ENCODE assay signal across 11 mouse cellular contexts in genomic region chr16:22615805-22616204, GRCm38 (mm10).
"Had no signal": no experiment of that assay in that cellular context is flagged by ENCODE, and none has a peak within 500 bp of the region (broad histone marks: within the 10 kb centered on the region; RNA-seq: fewer than 3 reads in every experiment).

No protein-coding gene starts in this region.

- ATAC-seq: intestine, embryonic 16.5 days; midbrain, embryonic 15.5 days had no signal

- H3K4me2 ChIP-seq: kidney, embryonic 15.5 days; limb, embryonic 15.5 days; midbrain, embryonic 15.5 days had no signal

- DNase-seq: kidney, adult 2 months; kidney, postnatal 14 days; lung, adult 18-20 months; thymus, postnatal 4 days had no signal

- H3K9ac ChIP-seq: kidney, embryonic 15.5 days; limb, embryonic 15.5 days; midbrain, embryonic 15.5 days had no signal

- H3K4me1 ChIP-seq: kidney, embryonic 15.5 days; limb, embryonic 15.5 days; midbrain, embryonic 10.5 days had no signal

- H3K27ac ChIP-seq: kidney, embryonic 15.5 days; left cerebral cortex, adult 2 months; limb, embryonic 15.5 days; midbrain, embryonic 10.5 days; midbrain, embryonic 15.5 days; stomach, postnatal 0 days had no signal

- H3K4me3 ChIP-seq: kidney, embryonic 15.5 days; left cerebral cortex, adult 2 months; limb, embryonic 15.5 days; midbrain, embryonic 10.5 days; midbrain, embryonic 15.5 days had no signal

- H3K9me3 ChIP-seq: kidney, embryonic 15.5 days; limb, embryonic 15.5 days; midbrain, embryonic 10.5 days; midbrain, embryonic 15.5 days had no signal

- H3K27me3 ChIP-seq: limb, embryonic 15.5 days; midbrain, embryonic 15.5 days had no signal

- H3K36me3 ChIP-seq: kidney, embryonic 15.5 days; limb, embryonic 15.5 days; midbrain, embryonic 10.5 days; midbrain, embryonic 15.5 days had no signal
